Mouse (Mus musculus) small intestine, adult 2 months (tissue): ENCODE results near the gene Sult3a2. TPM values are rescaled to one million over a fixed set of nuclear protein-coding genes. Genes with fewer than 3 reads are reported as not detected.
"Not testable (repeated sequence)": the region's sequence is repeated elsewhere in the genome, so short reads cannot be mapped to it uniquely, and the experiment has no call there.

Source experiments
- H3K27ac ChIP-seq: fragments of 200-500 bp; 2 replicates; pipeline ENCODE4 v1.5.1; 2012; ENCODE audit warnings: low read depth, low read length, control low read depth, inconsistent platforms; ENCODE audit not compliant: insufficient read depth
- H3K27me3 ChIP-seq: fragments of 200-500 bp; 2 replicates; pipeline ENCODE4 v1.6.1; 2012; ENCODE audit warnings: mild to moderate bottlenecking, moderate library complexity, low read length, inconsistent platforms; ENCODE audit not compliant: control insufficient read depth, insufficient read depth
- H3K36me3 ChIP-seq: fragments of 200-500 bp; 2 replicates; pipeline ENCODE4 v1.6.1; 2012; ENCODE audit warnings: mild to moderate bottlenecking, low read length, control low read depth, inconsistent platforms; ENCODE audit not compliant: control insufficient read depth, insufficient read depth
- H3K4me1 ChIP-seq: fragments of 200-500 bp; 2 replicates; pipeline ENCODE4 v1.6.1; 2012; ENCODE audit warnings: low read length, inconsistent platforms, mixed read lengths; ENCODE audit not compliant: control insufficient read depth, insufficient read depth, insufficient read length
- H3K4me3 ChIP-seq: fragments of 200-500 bp; 2 replicates; pipeline ENCODE4 v1.5.1; 2012; ENCODE audit warnings: low read depth, mild to moderate bottlenecking, control low read depth, inconsistent platforms, low read length, moderate library complexity
- CTCF ChIP-seq: fragments of 200-500 bp; IDR thresholded peaks from 2 replicates; pipeline ENCODE4 v1.5.1; 2012; ENCODE audit warnings: low read depth, mild to moderate bottlenecking, control low read depth, inconsistent platforms, low read length, moderate library complexity, mixed read lengths; ENCODE audit not compliant: insufficient replicate concordance, insufficient read length; ENCODE audit errors: extremely low read depth
- POLR2A ChIP-seq: fragments of 200-500 bp; IDR thresholded peaks from 2 replicates; pipeline ENCODE4 v1.6.1; 2012; ENCODE audit warnings: low read depth, mild to moderate bottlenecking, control low read depth, inconsistent platforms, low read length, moderate library complexity
- WGBS: fragments of 180-500 bp; shearing (Covaris S2); methylation state at CpG from one replicate; pipeline ENCODE4 v1.1.7; 2018; 5-methylcytosine and 5-hydroxymethylcytosine counted together
- polyA plus RNA-seq: library from polyadenylated mRNA; depleted of rRNA; stranded (reverse); fragments of >200 nt; gene quantifications from 2 replicates; pipeline ENCODE4 v1.2.3, GENCODE M21; 2012; rRNA removed

The Sult3a2 gene
- polyA plus RNA-seq, 1 experiment, result not detected

DNA sequence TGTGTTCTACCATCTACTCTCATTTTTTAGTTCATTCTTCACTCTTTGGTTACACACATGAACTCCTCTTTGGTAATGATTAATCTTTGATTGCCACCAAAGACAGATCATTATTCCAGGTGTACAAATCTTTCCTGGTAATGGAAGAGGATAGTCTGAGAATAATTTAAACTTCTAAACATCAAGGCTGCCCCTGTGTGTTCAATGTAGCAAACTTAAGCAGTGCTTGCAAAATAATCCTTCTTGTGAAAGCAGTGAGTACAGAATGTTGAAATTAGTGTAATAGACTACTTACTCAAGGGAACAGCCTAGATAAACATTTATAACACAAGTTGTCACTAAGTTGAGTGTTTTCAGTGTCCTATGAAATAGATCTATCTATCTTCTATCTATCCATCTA, 1.0 kb upstream of the Sult3a2 start:
- no peak overlapping the region for H3K4me3 ChIP-seq
- TF ChIP-seq POLR2A, result no peak
- no peak for TF ChIP-seq CTCF
- H3K27ac ChIP-seq, result no peak overlapping the region
- no peaks in the 10 kb centered on the region for H3K36me3 ChIP-seq
- no peaks in the 10 kb centered on the region for H3K27me3 ChIP-seq
- H3K4me1 ChIP-seq, result no peaks in the 10 kb centered on the region

DNA sequence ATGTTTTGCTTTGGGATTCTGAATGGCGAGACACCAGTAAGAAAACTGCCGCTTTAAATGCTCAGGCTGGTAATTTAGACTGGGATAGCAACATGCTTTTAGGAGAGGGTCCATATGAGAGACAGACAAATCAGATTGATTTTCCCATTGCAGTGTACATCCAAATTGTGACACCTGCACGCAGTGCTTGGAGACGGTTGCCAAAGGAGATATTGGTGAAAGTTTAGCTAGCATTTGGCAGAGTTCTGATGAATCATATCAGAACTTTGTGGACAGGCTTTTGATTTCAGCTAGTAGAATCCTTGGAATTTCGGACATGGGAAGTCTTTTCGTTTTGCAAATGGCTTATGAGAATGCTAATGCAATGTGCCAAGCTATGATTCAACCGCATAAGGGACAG, 51.3 kb downstream of the Sult3a2 start:
- H3K4me3 ChIP-seq, H3K36me3 ChIP-seq, H3K27me3 ChIP-seq, H3K27ac ChIP-seq, H3K4me1 ChIP-seq: not testable (repeated sequence)
- WGBS, result 91% methylated on average over 7 of the region's 7 CpGs

DNA sequence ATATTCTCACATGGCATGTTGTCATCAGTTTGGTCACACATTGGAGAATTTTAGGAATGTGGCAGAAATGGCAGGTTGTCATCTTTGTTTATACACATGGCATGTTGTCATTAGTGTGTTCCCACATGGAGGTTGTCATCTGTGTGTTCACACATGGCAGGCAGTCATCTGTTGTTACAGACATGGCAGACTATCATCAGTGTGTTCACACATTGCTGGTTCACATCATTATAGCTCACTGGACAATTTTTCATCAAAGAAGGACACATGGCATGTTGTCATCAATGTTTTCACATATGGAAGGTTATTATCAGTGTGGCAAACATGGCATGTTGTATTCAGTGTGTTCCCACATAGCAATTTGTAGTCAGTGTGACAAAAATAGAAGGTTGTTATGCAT, 53.3 kb downstream of the Sult3a2 start:
- TF ChIP-seq CTCF (no peak), POLR2A (no peak)

DNA sequence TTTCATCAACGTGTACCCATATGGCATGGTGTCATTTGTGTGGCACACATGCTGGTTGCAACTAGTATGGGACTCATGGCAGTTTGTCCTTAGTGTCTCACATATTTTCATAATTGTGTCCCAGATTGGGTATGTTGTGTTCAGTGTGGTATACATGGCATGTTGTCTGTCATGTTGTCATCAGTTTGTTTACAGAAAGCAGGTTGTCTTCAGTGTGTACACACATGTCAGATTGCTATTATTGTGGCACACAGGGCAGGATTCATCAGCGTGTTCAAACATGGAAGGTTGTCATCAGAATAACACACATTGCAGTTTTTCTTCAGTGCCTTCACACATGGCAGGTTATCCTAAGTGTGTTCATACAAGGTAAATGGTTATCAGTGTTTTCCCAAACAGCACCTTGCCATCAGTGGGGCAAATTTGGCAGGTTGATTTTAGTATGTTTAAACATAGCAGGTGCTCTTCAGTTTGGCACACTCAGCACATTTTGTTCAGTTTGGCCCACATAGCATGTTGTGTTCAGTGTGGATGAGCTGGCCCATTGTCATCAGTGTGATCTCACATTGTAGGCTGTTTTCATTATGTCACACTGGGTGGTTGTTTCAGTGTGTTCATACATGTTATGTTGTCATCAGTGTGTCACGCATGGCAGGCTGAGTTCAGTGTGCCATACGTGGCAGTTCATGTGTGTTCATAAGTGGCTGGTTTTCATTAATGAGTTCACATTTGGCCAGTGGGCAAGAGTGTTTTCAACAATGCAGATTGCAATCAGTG, 53.9 kb downstream of the Sult3a2 start:
- H3K4me3 ChIP-seq, result no peak overlapping the region
- H3K27me3 ChIP-seq, result no peaks in the 10 kb centered on the region
- H3K4me1 ChIP-seq, result no peaks in the 10 kb centered on the region
- no peak overlapping the region for H3K27ac ChIP-seq
- WGBS, result 84% methylated on average over 4 of the region's 4 CpGs
- TF ChIP-seq CTCF (no peak), POLR2A (no peak)
- no peaks in the 10 kb centered on the region for H3K36me3 ChIP-seq

More for the DNA sequence above, 53.3 kb downstream of the Sult3a2 start:
- Histone ChIP-seq H3K4me3 (no peak overlapping the region), H3K36me3 (no peaks in the 10 kb centered on the region), H3K4me1 (no peaks in the 10 kb centered on the region), H3K27me3 (no peaks in the 10 kb centered on the region), H3K27ac (no peak overlapping the region)

DNA sequence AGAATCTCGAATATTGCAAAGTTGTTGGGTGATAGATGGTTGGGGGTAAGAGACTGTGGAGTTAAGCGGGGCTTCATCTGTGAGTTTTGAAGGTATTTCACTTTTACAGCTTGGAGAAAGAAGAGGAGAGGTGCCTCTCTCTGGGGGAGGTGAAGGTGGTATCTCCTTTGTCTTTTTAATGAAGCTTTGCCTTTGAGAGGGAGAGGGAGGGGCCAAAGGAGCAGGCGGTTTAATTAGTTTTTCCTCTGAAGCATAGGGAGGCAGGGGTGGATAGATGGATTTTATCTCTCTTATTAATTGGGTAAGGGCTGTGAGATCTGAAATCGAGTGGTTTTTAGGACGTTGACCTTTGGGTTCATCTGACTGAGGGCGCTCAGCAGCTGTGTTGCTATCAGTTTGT, 62.7 kb downstream of the Sult3a2 start:
- no peaks in the 10 kb centered on the region for H3K4me1 ChIP-seq
- no peak for TF ChIP-seq POLR2A
- no peak for TF ChIP-seq CTCF
- WGBS, result 46% methylated on average over 6 of the region's 6 CpGs

DNA sequence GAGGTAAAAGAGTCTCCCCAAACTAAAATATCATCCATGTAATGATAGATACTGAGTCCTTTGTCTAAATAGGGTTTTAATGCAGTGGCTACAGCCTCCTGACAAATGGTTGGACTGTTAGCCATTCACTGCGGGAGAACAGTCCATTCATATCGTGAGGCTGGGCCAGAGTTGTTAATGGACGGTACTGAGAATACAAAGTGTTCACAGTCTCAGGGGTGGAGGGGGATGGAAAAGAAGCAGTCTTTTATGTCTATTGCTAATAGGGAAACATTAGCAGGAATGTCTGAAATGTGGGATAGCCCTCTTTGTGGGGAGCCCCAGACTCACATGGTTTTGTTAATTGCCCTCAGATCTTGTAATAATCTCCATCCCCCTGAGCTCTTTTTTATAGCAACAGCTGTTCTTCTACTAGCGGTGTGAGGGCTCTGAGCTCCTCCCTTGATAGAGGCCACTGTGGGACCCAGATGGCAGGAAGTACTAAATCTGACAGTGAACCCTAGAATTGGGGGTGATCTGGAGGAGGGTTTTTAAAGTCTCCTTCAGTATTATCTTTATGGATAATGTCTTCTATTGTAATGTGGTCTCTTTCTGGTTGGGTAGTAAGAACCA, 64.6 kb downstream of the Sult3a2 start:
- H3K27ac ChIP-seq, result no peak overlapping the region
- no peaks in the 10 kb centered on the region for H3K4me1 ChIP-seq
- H3K27me3 ChIP-seq, result no peaks in the 10 kb centered on the region
- TF ChIP-seq POLR2A (no peak), CTCF (no peak)
- no peaks in the 10 kb centered on the region for H3K36me3 ChIP-seq
- no peak overlapping the region for H3K4me3 ChIP-seq
- WGBS, result 87% methylated on average over 4 of the region's 4 CpGs

More for the DNA sequence above, 62.7 kb downstream of the Sult3a2 start:
- Histone ChIP-seq H3K27me3 (no peaks in the 10 kb centered on the region), H3K27ac (no peak overlapping the region), H3K36me3 (no peaks in the 10 kb centered on the region), H3K4me3 (no peak overlapping the region)

Other genes with a start within 250 kb of the Sult3a2 start
- not detected in 2 replicates for gene Clvs2, start 161.9 kb downstream of the Sult3a2 start, polyA plus RNA-seq
- gene Sult3a1, start 71.0 kb upstream of the Sult3a2 start, polyA plus RNA-seq, result not detected in 2 replicates
- gene Rsph4a, start 118.4 kb upstream of the Sult3a2 start, polyA plus RNA-seq, result 0.05 TPM in 1 of 2 replicates, not detected in the other
- 0.84 and 2.4 TPM in 2 replicates for gene Zup1, start 164.6 kb upstream of the Sult3a2 start, polyA plus RNA-seq
- gene Rwdd1, start 232.9 kb upstream of the Sult3a2 start, polyA plus RNA-seq, result 19.9 and 29.3 TPM in 2 replicates